Mouse (Mus musculus): ENCODE results near the gene Cemip.

Cemip gene

DNA sequence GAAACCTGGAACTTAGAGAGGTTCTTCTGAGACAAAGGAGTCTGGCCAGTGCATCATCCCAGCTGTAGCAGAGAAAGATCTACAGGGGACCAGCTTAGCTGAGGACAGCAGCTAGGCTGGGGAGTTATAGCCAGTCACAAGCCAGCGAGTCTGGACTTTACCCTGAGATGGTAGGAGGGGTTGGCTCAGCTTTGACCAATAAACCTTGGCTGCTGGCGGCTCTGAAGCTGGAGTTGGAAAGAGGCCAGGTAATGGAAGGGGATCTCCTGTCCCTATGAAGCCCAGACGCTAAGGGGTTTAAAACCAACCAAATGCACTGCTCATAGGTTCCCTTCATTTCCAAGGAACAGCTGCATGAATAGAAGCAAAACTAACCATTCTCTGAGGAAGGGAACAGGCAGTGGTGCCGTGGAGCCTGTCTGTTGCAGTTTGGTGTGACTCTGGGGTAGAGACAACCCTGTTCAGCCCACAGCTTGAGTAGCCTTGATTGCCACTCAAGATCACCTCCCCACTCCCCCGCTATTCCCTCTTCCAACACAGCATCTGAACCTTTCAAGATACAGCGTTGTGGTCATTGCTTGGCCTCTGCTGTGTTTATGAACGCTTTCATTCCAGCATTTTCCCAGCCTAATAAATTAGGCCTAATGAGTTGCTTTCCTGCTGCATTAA is 30.2 kb downstream of the Cemip start:
- TF ChIP-seq GATA4 (IDR thresholded peaks at IDR 0.05; ENCODE audit: insufficient replicate concordance, low read length): no peak

DNA sequence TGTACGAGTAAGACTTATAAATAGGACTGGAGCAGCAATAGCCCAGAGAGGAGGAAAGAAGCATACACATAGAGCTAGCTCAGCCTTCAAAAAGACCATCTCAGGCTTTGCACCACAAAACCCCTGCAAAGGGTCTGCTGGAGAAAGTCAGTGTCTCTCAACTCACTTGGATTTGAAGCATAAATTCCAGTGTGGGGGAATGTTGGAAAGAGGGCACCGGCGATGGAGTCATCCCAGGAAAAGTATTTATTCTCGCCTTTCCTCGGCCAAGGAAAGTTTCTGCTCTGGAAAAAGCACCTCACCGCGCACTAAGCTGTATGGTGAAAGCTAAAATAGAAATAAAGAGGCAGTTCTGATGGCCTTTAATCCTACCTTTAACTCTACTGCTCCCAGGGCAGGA is 32.4 kb downstream of the Cemip start:
- TF ChIP-seq GATA4 (IDR thresholded peaks at IDR 0.05; ENCODE audit: insufficient replicate concordance, low read length): no peak

DNA sequence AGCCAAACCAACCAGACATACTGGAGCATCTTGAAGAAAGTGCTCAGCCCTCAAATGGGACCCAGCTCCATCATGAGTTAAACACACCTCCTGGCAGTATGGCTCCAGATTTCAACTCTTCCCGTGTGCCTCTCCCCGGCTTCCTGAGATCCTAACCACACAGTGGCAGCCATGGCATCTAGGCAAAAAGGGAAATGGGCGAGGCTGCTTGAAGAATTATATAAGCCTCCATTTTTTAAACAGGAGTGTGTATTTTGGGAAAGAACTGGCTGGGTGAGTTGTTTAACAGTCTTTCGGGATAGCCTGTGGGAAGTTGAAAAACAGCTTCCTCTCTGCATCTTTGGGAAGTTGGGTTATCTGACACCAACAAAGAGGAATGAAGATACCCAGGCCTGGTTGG is 34.9 kb downstream of the Cemip start:
- no peak for TF ChIP-seq GATA4 (IDR thresholded peaks at IDR 0.05; ENCODE audit: insufficient replicate concordance, low read length)

- TF ChIP-seq GATA4 (IDR thresholded peaks at IDR 0.05; ENCODE audit: insufficient replicate concordance, low read length): no peak
Observed at GRCm38 (mm10) chr7:84045546-84045945, 40.8 kb downstream of the Cemip start.

GRCm38 (mm10) chr7:84044581-84045290 is 41.6 kb downstream of the Cemip start:
- no peak for TF ChIP-seq GATA4 (IDR thresholded peaks at IDR 0.05; ENCODE audit: insufficient replicate concordance, low read length)

GRCm38 (mm10) chr7:84042726-84043125 is 43.6 kb downstream of the Cemip start:
- no peak for TF ChIP-seq GATA4 (IDR thresholded peaks at IDR 0.05; ENCODE audit: insufficient replicate concordance, low read length)

- TF ChIP-seq GATA4 (IDR thresholded peaks at IDR 0.05; ENCODE audit: insufficient replicate concordance, low read length): no peak
Observed at GRCm38 (mm10) chr7:84039856-84040522, 46.3 kb downstream of the Cemip start.

DNA sequence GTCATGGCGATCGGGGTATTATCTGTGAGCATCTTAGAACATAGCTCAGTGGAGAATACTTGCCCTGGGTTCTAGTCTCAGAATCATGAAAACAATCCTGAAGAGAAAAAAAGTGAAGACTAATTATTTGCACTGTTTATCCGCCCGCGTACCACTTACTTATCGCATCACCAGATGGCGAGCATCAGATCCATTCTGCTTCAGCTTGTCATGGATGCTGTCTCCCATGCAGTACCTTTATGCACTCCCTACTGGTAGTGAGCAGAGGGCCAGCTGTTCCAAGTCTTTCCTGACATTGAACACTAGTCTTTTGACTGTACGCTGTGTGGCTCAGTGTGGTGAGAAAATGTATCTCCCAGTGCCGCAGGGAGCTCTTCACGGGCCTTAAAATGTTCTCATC is 47.7 kb downstream of the Cemip start:
- no peak for TF ChIP-seq GATA4 (IDR thresholded peaks at IDR 0.05; ENCODE audit: insufficient replicate concordance, low read length)

DNA sequence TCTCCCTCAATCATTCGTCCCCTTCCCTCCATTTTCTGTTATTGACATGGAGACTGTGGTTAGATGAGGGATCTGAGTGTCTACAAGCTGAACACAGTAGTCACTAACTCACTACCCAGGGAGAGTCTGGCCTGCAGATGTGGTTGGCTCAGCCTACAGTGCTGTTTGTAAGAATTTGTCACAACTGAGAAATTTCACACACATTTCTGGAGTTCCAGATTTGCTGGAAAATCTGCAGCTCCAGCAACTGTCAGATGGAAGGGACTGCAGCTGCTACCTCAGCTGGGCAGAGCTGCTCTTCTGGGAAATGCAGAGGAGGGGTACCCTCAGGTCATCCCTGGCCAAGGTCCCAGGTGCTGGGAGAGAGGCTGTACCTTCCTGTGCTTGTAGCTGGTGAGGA is 53.5 kb downstream of the Cemip start:
- no peak for TF ChIP-seq GATA4 (IDR thresholded peaks at IDR 0.05; ENCODE audit: insufficient replicate concordance, low read length)

DNA sequence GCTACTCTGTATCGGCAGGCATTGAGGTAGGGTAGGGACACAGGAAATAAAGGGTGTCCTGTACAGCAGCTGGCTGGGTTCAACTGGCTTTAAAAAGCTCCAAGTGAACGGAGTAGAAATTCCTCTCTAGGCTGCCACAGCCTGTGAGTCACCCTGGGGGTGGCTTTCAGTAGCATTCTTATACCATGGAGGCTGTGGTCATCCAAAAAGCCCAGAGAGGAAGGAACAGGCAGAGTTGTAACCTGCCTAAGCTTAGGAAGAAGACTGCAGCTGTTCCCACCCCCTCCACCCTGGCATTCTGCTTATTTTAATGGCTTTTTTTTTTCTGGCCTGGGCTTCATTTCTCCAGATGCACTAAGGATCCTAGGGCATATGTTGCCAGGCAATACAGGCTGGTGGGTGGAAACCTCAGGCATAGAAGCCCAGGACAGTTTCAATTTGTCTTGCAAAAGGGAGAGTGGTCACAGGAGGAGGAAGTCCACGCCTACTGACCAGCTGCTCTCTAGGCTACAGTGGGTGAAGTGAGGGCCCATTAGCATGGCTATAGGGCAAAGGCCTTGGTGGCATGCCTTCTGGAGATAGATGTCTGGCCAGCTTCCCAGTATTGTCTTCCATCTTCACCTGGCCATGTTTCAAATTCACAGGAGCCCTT is 57.1 kb downstream of the Cemip start:
- TF ChIP-seq GATA4 (IDR thresholded peaks at IDR 0.05; ENCODE audit: insufficient replicate concordance, low read length): no peak

GRCm38 (mm10) chr7:84028368-84028767 is 57.9 kb downstream of the Cemip start:
- no peak for TF ChIP-seq GATA4 (IDR thresholded peaks at IDR 0.05; ENCODE audit: insufficient replicate concordance, low read length)

DNA sequence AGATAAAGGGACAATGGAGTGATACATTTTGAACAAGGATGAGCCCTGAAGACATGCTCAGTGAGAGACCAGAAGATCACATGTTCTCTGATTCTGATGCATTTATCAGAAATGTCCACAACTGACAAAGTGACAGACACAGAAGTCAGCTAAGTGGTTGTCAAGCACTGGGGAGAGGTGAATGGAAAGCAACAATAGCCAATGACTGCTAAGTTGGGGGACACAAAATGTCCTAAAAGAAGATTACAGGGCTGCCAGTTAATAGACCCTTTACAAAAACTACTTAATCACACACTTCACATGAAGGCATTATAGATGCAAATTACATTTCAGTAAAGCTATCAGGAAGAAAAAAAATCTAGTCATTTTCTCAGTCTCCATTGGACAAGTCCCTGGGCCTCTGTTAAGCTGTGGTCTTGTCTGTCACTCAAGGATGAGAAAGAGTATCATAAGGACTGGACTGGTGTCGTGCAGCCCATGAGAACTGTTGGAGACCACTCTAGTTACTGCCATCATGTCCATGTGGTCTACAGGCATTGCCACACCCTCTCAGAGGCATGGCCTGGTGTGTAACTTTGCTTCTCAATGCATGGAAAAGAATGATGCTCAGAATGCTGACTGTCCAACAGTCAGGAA is 59.2 kb downstream of the Cemip start:
- no peak for TF ChIP-seq GATA4 (IDR thresholded peaks at IDR 0.05; ENCODE audit: insufficient replicate concordance, low read length)

GRCm38 (mm10) chr7:84026090-84026489 is 60.2 kb downstream of the Cemip start:
- no peak for TF ChIP-seq GATA4 (IDR thresholded peaks at IDR 0.05; ENCODE audit: insufficient replicate concordance, low read length)

DNA sequence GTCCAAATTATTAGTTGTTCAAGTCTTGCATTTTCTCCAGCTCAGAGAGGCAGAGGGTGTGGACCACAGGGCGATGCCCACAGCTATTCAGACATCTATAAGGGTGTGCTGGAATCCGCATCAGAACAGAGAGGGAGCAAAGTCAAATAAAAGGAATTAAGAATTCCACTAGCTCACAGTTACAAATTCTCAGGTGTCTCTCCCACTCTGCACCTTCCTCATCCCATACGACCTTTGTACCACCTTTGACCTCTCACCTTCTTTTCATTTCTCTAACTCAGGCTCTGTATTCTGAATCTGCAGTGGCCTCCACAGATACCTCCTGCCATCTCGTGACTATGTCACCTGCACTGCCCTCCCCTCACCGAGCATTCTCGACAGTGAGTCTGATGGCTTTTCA is 62.8 kb downstream of the Cemip start:
- no peak for TF ChIP-seq GATA4 (IDR thresholded peaks at IDR 0.05; ENCODE audit: insufficient replicate concordance, low read length)

- no peak for TF ChIP-seq GATA4 (IDR thresholded peaks at IDR 0.05; ENCODE audit: insufficient replicate concordance, low read length)
Observed at GRCm38 (mm10) chr7:84022462-84022861, 63.8 kb downstream of the Cemip start.

Measured in liver, adult (tissue).